Mouse (Mus musculus) frontal cortex, adult (tissue): Measurements from ENCODE around the gene Cadm3.

ENCODE experiments used
- ATAC-seq: cut with Nextera tagmentation; 2 replicates; pipeline ENCODE4 v1.9.2; 2017; ENCODE audit warnings: mild to moderate bottlenecking, moderate library complexity, mixed read lengths; ENCODE audit not compliant: low TSS enrichment

Cadm3 gene

GRCm38 (mm10) chr1:173359590-173360290 lies 7.8 kb downstream of the Cadm3 start:
- no peak for ATAC-seq

GRCm38 (mm10) chr1:173357799-173358198 lies 9.7 kb downstream of the Cadm3 start:
- ATAC-seq, result peak; percentile 64

GRCm38 (mm10) chr1:173356699-173357098 lies 10.8 kb downstream of the Cadm3 start:
- no peak for ATAC-seq

GRCm38 (mm10) chr1:173355107-173355846 lies 12.2 kb downstream of the Cadm3 start:
- peak; percentile 84 for ATAC-seq

GRCm38 (mm10) chr1:173350372-173350957 lies 17.0 kb downstream of the Cadm3 start, which contains the start of gene Aim2:
Gene Aim2, plus strand, starts transcription at chr1:173350879.
- no peak for ATAC-seq

GRCm38 (mm10) chr1:173349946-173350345 lies 17.5 kb downstream of the Cadm3 start:
- ATAC-seq, result peak; percentile 55

GRCm38 (mm10) chr1:173349192-173349591 lies 18.3 kb downstream of the Cadm3 start:
- no peak for ATAC-seq

- no peak for ATAC-seq
Measured at GRCm38 (mm10) chr1:173348527-173348926, 19.0 kb downstream of the Cadm3 start.

GRCm38 (mm10) chr1:173345112-173345511 lies 22.4 kb downstream of the Cadm3 start:
- no peak for ATAC-seq

GRCm38 (mm10) chr1:173343934-173344333 lies 23.6 kb downstream of the Cadm3 start:
- ATAC-seq, result no peak

GRCm38 (mm10) chr1:173342425-173342824 lies 25.1 kb downstream of the Cadm3 start:
- no peak for ATAC-seq

GRCm38 (mm10) chr1:173339543-173339942 lies 28.0 kb downstream of the Cadm3 start:
- peak; percentile 50 for ATAC-seq

GRCm38 (mm10) chr1:173337008-173337407 lies 30.5 kb downstream of the Cadm3 start:
- ATAC-seq, result peak; percentile 33

GRCm38 (mm10) chr1:173335903-173336302 lies 31.6 kb downstream of the Cadm3 start:
- ATAC-seq, result no peak

- no peak for ATAC-seq
Measured at GRCm38 (mm10) chr1:173333312-173334253, 33.9 kb downstream of the Cadm3 start, which contains the start of gene Ackr1. Gene Ackr1, minus strand, starts transcription at chr1:173333750.

GRCm38 (mm10) chr1:173332418-173332817 lies 35.1 kb downstream of the Cadm3 start:
- ATAC-seq, result no peak

- no peak for ATAC-seq
Measured at GRCm38 (mm10) chr1:173329743-173330142, 37.8 kb downstream of the Cadm3 start.

- no peak for ATAC-seq
Measured at GRCm38 (mm10) chr1:173329185-173329584, 38.3 kb downstream of the Cadm3 start.

- no peak for ATAC-seq
Measured at GRCm38 (mm10) chr1:173328446-173328845, 39.0 kb downstream of the Cadm3 start.

- ATAC-seq, result no peak
Measured at GRCm38 (mm10) chr1:173326552-173326951, 40.9 kb downstream of the Cadm3 start.

- ATAC-seq, result no peak
Measured at GRCm38 (mm10) chr1:173325395-173325794, 42.1 kb downstream of the Cadm3 start.

- no peak for ATAC-seq
Measured at GRCm38 (mm10) chr1:173324961-173325360, 42.5 kb downstream of the Cadm3 start.
